Mouse (Mus musculus) forebrain, embryonic 10.5 days (tissue): Measurements from ENCODE around the gene Lama2. TPM values are rescaled to one million over a fixed set of nuclear protein-coding genes. Genes with fewer than 3 reads are reported as not detected.
A peak's percentile ranks its signal among the peaks of the same experiment; 100 is the strongest.
"Not testable (repeated sequence)": the region's sequence is repeated elsewhere in the genome, so short reads cannot be mapped to it uniquely, and the experiment has no call there.

Experiments
- DNase-seq: peaks from one replicate; pipeline ENCODE4 v3.0.0-alpha.2; 2017; ENCODE audit warnings: low spot score; ENCODE audit errors: extremely low spot score
- H3K27ac ChIP-seq: fragments of 300-500 bp; sonication (generic); 2 replicates; pipeline ENCODE4 v1.5.1; 2016; ENCODE audit warnings: mild to moderate bottlenecking
- H3K27me3 ChIP-seq: fragments of 300-500 bp; sonication (generic); 2 replicates; pipeline ENCODE4 v1.6.1; 2016; ENCODE audit warnings: mild to moderate bottlenecking; ENCODE audit not compliant: poor library complexity, severe bottlenecking
- H3K36me3 ChIP-seq: fragments of 300-500 bp; sonication (generic); replicated peaks from 2 replicates; pipeline ENCODE4 v1.6.1; 2016; ENCODE audit warnings: mild to moderate bottlenecking, moderate library complexity
- H3K4me1 ChIP-seq: fragments of 300-500 bp; sonication (generic); 2 replicates; pipeline ENCODE4 v1.6.1; 2016
- H3K4me3 ChIP-seq: fragments of 300-500 bp; sonication (generic); 2 replicates; pipeline ENCODE4 v1.5.1; 2016; ENCODE audit warnings: mild to moderate bottlenecking, moderate library complexity
- H3K9me3 ChIP-seq: fragments of 300-500 bp; sonication (generic); 2 replicates; pipeline ENCODE4 v1.6.1; 2016; ENCODE audit warnings: mild to moderate bottlenecking, moderate library complexity
- WGBS: fragments of 180-500 bp; shearing (Covaris S2); methylation state at CpG from one replicate; pipeline ENCODE4 v1.1.7; 2016; 5-methylcytosine and 5-hydroxymethylcytosine counted together
- polyA plus RNA-seq: library from polyadenylated mRNA; unstranded; fragments of >200 nt; fragmentation: Nextera tagmentation; extraction: Ambion mirVana; gene quantifications from 2 replicates; pipeline ENCODE4 v1.2.1, GENCODE M21; 2016

Gene Lama2
- polyA plus RNA-seq, 1 experiment from 2014 or later: 5.4 TPM

GRCm38 (mm10) chr10:27012804-27013365, 606.7 kb downstream of the Lama2 start:
- no peaks in the 10 kb centered on the region for H3K9me3 ChIP-seq
- H3K4me3 ChIP-seq: no peak overlapping the region
- no peak for DNase-seq

GRCm38 (mm10) chr10:27007364-27007763, 612.2 kb downstream of the Lama2 start:
- Histone ChIP-seq H3K4me3 (no peak overlapping the region), H3K36me3 (no peaks in the 10 kb centered on the region), H3K27ac (no peak overlapping the region), H3K4me1 (no peaks in the 10 kb centered on the region), H3K27me3 (no peaks in the 10 kb centered on the region), H3K9me3 (no peaks in the 10 kb centered on the region)
- no peak for DNase-seq
- 85% methylated on average over 2 of the region's 2 CpGs for WGBS

More at GRCm38 (mm10) chr10:27012804-27013365, 606.7 kb downstream of the Lama2 start:
- no peaks in the 10 kb centered on the region for H3K27me3 ChIP-seq
- no peak overlapping the region for H3K27ac ChIP-seq
- no peaks in the 10 kb centered on the region for H3K4me1 ChIP-seq
- no peaks in the 10 kb centered on the region for H3K36me3 ChIP-seq

- Histone ChIP-seq H3K36me3 (no peaks in the 10 kb centered on the region), H3K27me3 (no peaks in the 10 kb centered on the region), H3K4me1 (peaks cover 5% of the 10 kb centered on the region; the same call in 1 of the 2 replicates), H3K4me3 (no peak overlapping the region), H3K27ac (no peak overlapping the region), H3K9me3 (no peaks in the 10 kb centered on the region)
- WGBS: 72% methylated on average over 2 of the region's 2 CpGs
- DNase-seq: no peak
These were observed 613.8 kb downstream of the Lama2 start for GRCm38 (mm10) chr10:27005716-27006115.

- Histone ChIP-seq H3K27ac (no peak overlapping the region), H3K4me3 (no peak overlapping the region), H3K27me3 (no peaks in the 10 kb centered on the region), H3K36me3 (no peaks in the 10 kb centered on the region), H3K9me3 (no peaks in the 10 kb centered on the region), H3K4me1 (peaks cover 5% of the 10 kb centered on the region; the same call in 1 of the 2 replicates)
- 89% methylated on average over 2 of the region's 2 CpGs for WGBS
- DNase-seq: no peak
These were observed 617.9 kb downstream of the Lama2 start for GRCm38 (mm10) chr10:27001554-27002178.

GRCm38 (mm10) chr10:26996684-26997083, 622.9 kb downstream of the Lama2 start:
- H3K9me3 ChIP-seq: no peaks in the 10 kb centered on the region
- H3K27me3 ChIP-seq: no peaks in the 10 kb centered on the region
- H3K27ac ChIP-seq: no peak overlapping the region
- H3K4me1 ChIP-seq: peaks cover 5% of the 10 kb centered on the region; the same call in 1 of the 2 replicates
- H3K4me3 ChIP-seq: no peak overlapping the region
- no peak for DNase-seq
- no peaks in the 10 kb centered on the region for H3K36me3 ChIP-seq

GRCm38 (mm10) chr10:26995987-26996386, 623.6 kb downstream of the Lama2 start:
- 86% methylated on average over 6 of the region's 6 CpGs for WGBS
- DNase-seq: no peak
- no peak overlapping the region for H3K27ac ChIP-seq
- no peaks in the 10 kb centered on the region for H3K27me3 ChIP-seq
- no peaks in the 10 kb centered on the region for H3K4me1 ChIP-seq
- no peak overlapping the region for H3K4me3 ChIP-seq
- no peaks in the 10 kb centered on the region for H3K36me3 ChIP-seq
- no peaks in the 10 kb centered on the region for H3K9me3 ChIP-seq

GRCm38 (mm10) chr10:26995182-26995975, 624.2 kb downstream of the Lama2 start:
- DNase-seq: peak; percentile 15
- no peak overlapping the region for H3K27ac ChIP-seq
- H3K27me3 ChIP-seq: no peaks in the 10 kb centered on the region
- H3K4me1 ChIP-seq: no peaks in the 10 kb centered on the region
- 79% methylated on average over 8 of the region's 8 CpGs for whole genome bisulfite sequencing
- no peaks in the 10 kb centered on the region for H3K36me3 ChIP-seq
- H3K9me3 ChIP-seq: no peaks in the 10 kb centered on the region
- H3K4me3 ChIP-seq: no peak overlapping the region

GRCm38 (mm10) chr10:26993971-26994761, 625.4 kb downstream of the Lama2 start:
- Histone ChIP-seq H3K27me3 (no peaks in the 10 kb centered on the region), H3K4me1 (no peaks in the 10 kb centered on the region), H3K27ac (no peak overlapping the region), H3K4me3 (no peak overlapping the region), H3K36me3 (no peaks in the 10 kb centered on the region), H3K9me3 (no peaks in the 10 kb centered on the region)
- WGBS: 82% methylated on average over 8 of the region's 8 CpGs
- DNase-seq: no peak

- no peak for DNase-seq
- H3K36me3 ChIP-seq: no peaks in the 10 kb centered on the region
- 61% methylated on average over 1 of the region's 1 CpGs for WGBS
- no peak overlapping the region for H3K4me3 ChIP-seq
- no peaks in the 10 kb centered on the region for H3K4me1 ChIP-seq
- no peaks in the 10 kb centered on the region for H3K9me3 ChIP-seq
- no peaks in the 10 kb centered on the region for H3K27me3 ChIP-seq
- no peak overlapping the region for H3K27ac ChIP-seq
These were observed 634.1 kb downstream of the Lama2 start for GRCm38 (mm10) chr10:26985451-26985850.

GRCm38 (mm10) chr10:26984082-26984481, 635.5 kb downstream of the Lama2 start:
- H3K4me3 ChIP-seq, H3K36me3 ChIP-seq, H3K4me1 ChIP-seq, H3K27ac ChIP-seq, DNase-seq, H3K9me3 ChIP-seq, H3K27me3 ChIP-seq: not testable (repeated sequence)
- WGBS: 90% methylated on average over 5 of the region's 5 CpGs

GRCm38 (mm10) chr10:26983583-26983982, 636.0 kb downstream of the Lama2 start:
- no peaks in the 10 kb centered on the region for H3K27me3 ChIP-seq
- no peaks in the 10 kb centered on the region for H3K36me3 ChIP-seq
- H3K27ac ChIP-seq: no peak overlapping the region
- no peak overlapping the region for H3K4me3 ChIP-seq
- H3K4me1 ChIP-seq: no peaks in the 10 kb centered on the region
- DNase-seq: no peak
- WGBS: 93% methylated on average over 1 of the region's 1 CpGs
- no peaks in the 10 kb centered on the region for H3K9me3 ChIP-seq

- no peak overlapping the region for H3K27ac ChIP-seq
- no peaks in the 10 kb centered on the region for H3K27me3 ChIP-seq
- H3K4me1 ChIP-seq: no peaks in the 10 kb centered on the region
- DNase-seq: no peak
- H3K4me3 ChIP-seq: no peak overlapping the region
- 91% methylated on average over 2 of the region's 2 CpGs for WGBS
- H3K9me3 ChIP-seq: no peaks in the 10 kb centered on the region
- no peaks in the 10 kb centered on the region for H3K36me3 ChIP-seq
These were observed 636.9 kb downstream of the Lama2 start for GRCm38 (mm10) chr10:26982621-26983020.
